Mouse (Mus musculus): ENCODE data around the gene Spint2.

GRCm38 (mm10) chr7:29253842-29254241 is 27.9 kb downstream of the Spint2 start:
- TF ChIP-seq CTCF (IDR thresholded peaks at IDR 0.05; ENCODE audit: control insufficient read depth, insufficient read depth, low read length) (no peak), POLR2A (IDR thresholded peaks at IDR 0.05; ENCODE audit: borderline replicate concordance, control insufficient read depth, low read depth, low read length) (no peak)

Data from bone marrow, adult 2 months (tissue).